Mouse (Mus musculus): ENCODE results near the gene Ephb4.

Ephb4 gene

GRCm38 (mm10) chr5:137349384-137350204 is at the start of gene Ephb4:
Ephb4 (plus strand) TSS chr5:137350109.
- DNase-seq (ENCODE audit: low read depth, low spot score): peak; percentile 96

GRCm38 (mm10) chr5:137301253-137301652 is 48.7 kb upstream of the Ephb4 start:
- no peak for DNase-seq (ENCODE audit: low read depth, low spot score)

- DNase-seq (ENCODE audit: low read depth, low spot score): no peak
Observed at GRCm38 (mm10) chr5:137303609-137304008, 46.3 kb upstream of the Ephb4 start.

GRCm38 (mm10) chr5:137304165-137304564 is 45.7 kb upstream of the Ephb4 start:
- peak; percentile 50 for DNase-seq (ENCODE audit: low read depth, low spot score)

- DNase-seq (ENCODE audit: low read depth, low spot score): peak; percentile 32
Observed at GRCm38 (mm10) chr5:137304816-137305215, 45.1 kb upstream of the Ephb4 start.

- peak; percentile 39 for DNase-seq (ENCODE audit: low read depth, low spot score)
Observed at GRCm38 (mm10) chr5:137305822-137306221, 44.1 kb upstream of the Ephb4 start.

- DNase-seq (ENCODE audit: low read depth, low spot score): peak; percentile 32
Observed at GRCm38 (mm10) chr5:137306439-137307005, 43.4 kb upstream of the Ephb4 start.

GRCm38 (mm10) chr5:137307071-137307912 is 42.6 kb upstream of the Ephb4 start, which contains the start of gene Srrt:
Srrt (minus strand) TSS chr5:137307674.
- DNase-seq (ENCODE audit: low read depth, low spot score): peak; percentile 98

GRCm38 (mm10) chr5:137308356-137308755 is 41.6 kb upstream of the Ephb4 start:
- DNase-seq (ENCODE audit: low read depth, low spot score): peak; percentile 62

- DNase-seq (ENCODE audit: low read depth, low spot score): peak; percentile 50
Observed at GRCm38 (mm10) chr5:137313466-137314192, 36.3 kb upstream of the Ephb4 start.

GRCm38 (mm10) chr5:137314193-137315083 is 35.5 kb upstream of the Ephb4 start, which contains the start of gene Trip6:
Trip6 (minus strand) TSS chr5:137314404.
- peak; percentile 93 for DNase-seq (ENCODE audit: low read depth, low spot score)

GRCm38 (mm10) chr5:137315084-137315903 is 34.6 kb upstream of the Ephb4 start:
- DNase-seq (ENCODE audit: low read depth, low spot score): no peak

GRCm38 (mm10) chr5:137317361-137317760 is 32.5 kb upstream of the Ephb4 start:
- no peak for DNase-seq (ENCODE audit: low read depth, low spot score)

- peak; percentile 31 for DNase-seq (ENCODE audit: low read depth, low spot score)
Observed at GRCm38 (mm10) chr5:137318570-137318969, 31.3 kb upstream of the Ephb4 start.

- DNase-seq (ENCODE audit: low read depth, low spot score): no peak
Observed at GRCm38 (mm10) chr5:137320996-137321395, 28.9 kb upstream of the Ephb4 start.

- no peak for DNase-seq (ENCODE audit: low read depth, low spot score)
Observed at GRCm38 (mm10) chr5:137330910-137331309, 19.0 kb upstream of the Ephb4 start.

GRCm38 (mm10) chr5:137332857-137333511 is 16.9 kb upstream of the Ephb4 start:
- DNase-seq (ENCODE audit: low read depth, low spot score): peak; percentile 18

GRCm38 (mm10) chr5:137333512-137334174 is 16.3 kb upstream of the Ephb4 start, which contains the start of gene Slc12a9:
Slc12a9 (minus strand) TSS chr5:137333597.
- DNase-seq (ENCODE audit: low read depth, low spot score): peak; percentile 96

Data from 3T3-L1 (cell line).